Mouse (Mus musculus) thymus, adult 2 months (tissue): ENCODE results near the gene Ccdc85b. TPM values are rescaled to one million over a fixed set of nuclear protein-coding genes. Genes with fewer than 3 reads are reported as not detected.
"Not testable (repeated sequence)": the region's sequence is repeated elsewhere in the genome, so short reads cannot be mapped to it uniquely, and the experiment has no call there.

Experiments
- DNase-seq: peaks from one replicate; pipeline ENCODE4 v3.0.0; 2021
- H3K27ac ChIP-seq: fragments of 200-500 bp; 2 replicates; pipeline ENCODE4 v1.5.1; 2012; ENCODE audit warnings: low read length, control low read depth; ENCODE audit not compliant: control insufficient read depth, insufficient read depth
- H3K27me3 ChIP-seq: fragments of 200-500 bp; 2 replicates; pipeline ENCODE4 v1.6.1; 2012; ENCODE audit warnings: mild to moderate bottlenecking, low read length, moderate library complexity, mixed read lengths; ENCODE audit not compliant: control insufficient read depth, insufficient read depth
- H3K36me3 ChIP-seq: fragments of 200-500 bp; 2 replicates; pipeline ENCODE4 v1.6.1; 2012; ENCODE audit warnings: mild to moderate bottlenecking, low read length, moderate library complexity; ENCODE audit not compliant: control insufficient read depth, insufficient read depth
- H3K4me1 ChIP-seq: fragments of 200-500 bp; replicated peaks from 2 replicates; pipeline ENCODE4 v1.6.1; 2012; ENCODE audit warnings: low read length; ENCODE audit not compliant: control insufficient read depth, insufficient read depth
- H3K4me3 ChIP-seq: fragments of 200-500 bp; 2 replicates; pipeline ENCODE4 v1.5.1; 2012; ENCODE audit warnings: mild to moderate bottlenecking, low read length, control low read depth, moderate library complexity; ENCODE audit not compliant: control insufficient read depth, insufficient read depth
- CTCF ChIP-seq: fragments of 200-500 bp; IDR thresholded peaks from 2 replicates; pipeline ENCODE4 v1.5.1; 2012; ENCODE audit warnings: mild to moderate bottlenecking, control low read depth, low read length, moderate library complexity, borderline replicate concordance; ENCODE audit not compliant: control insufficient read depth, poor library complexity, insufficient read depth; ENCODE audit errors: extremely low read depth
- POLR2A ChIP-seq: fragments of 200-500 bp; IDR thresholded peaks from 2 replicates; pipeline ENCODE4 v1.6.1; 2012; ENCODE audit warnings: mild to moderate bottlenecking, low read length, control low read depth, moderate library complexity; ENCODE audit not compliant: control insufficient read depth, poor library complexity, insufficient read depth; ENCODE audit errors: extremely low read depth
- WGBS: fragments of 180-500 bp; shearing (Covaris S2); methylation state at CpG from one replicate; pipeline ENCODE4 v1.1.7; 2018; 5-methylcytosine and 5-hydroxymethylcytosine counted together
- polyA plus RNA-seq: library from polyadenylated mRNA; depleted of rRNA; stranded (reverse); fragments of >200 nt; gene quantifications from 2 replicates; pipeline ENCODE4 v1.2.3, GENCODE M21; 2012; rRNA removed

Gene Ccdc85b
- 8.1 and 8.2 TPM in 2 replicates for polyA plus RNA-seq

GRCm38 (mm10) chr19:5457746-5458442 is at the start of gene Ccdc85b:
Gene Ccdc85b (minus strand): TSS chr19:5457894.
- H3K4me3 ChIP-seq = peak within 1 kb of the TSS; percentile 67
- no peak for TF ChIP-seq POLR2A
- no peak for TF ChIP-seq CTCF
- H3K27me3 ChIP-seq = no peaks in the 10 kb centered on the region
- no peaks in the 10 kb centered on the region for H3K36me3 ChIP-seq
- 15% methylated on average over 14 of the region's 14 CpGs for WGBS
- no peak for DNase-seq
- H3K27ac ChIP-seq = peak within 1 kb of the TSS; percentile 29; the same call in 1 of the 2 replicates
- H3K4me1 ChIP-seq = peaks cover 25% of the 10 kb centered on the region

DNA sequence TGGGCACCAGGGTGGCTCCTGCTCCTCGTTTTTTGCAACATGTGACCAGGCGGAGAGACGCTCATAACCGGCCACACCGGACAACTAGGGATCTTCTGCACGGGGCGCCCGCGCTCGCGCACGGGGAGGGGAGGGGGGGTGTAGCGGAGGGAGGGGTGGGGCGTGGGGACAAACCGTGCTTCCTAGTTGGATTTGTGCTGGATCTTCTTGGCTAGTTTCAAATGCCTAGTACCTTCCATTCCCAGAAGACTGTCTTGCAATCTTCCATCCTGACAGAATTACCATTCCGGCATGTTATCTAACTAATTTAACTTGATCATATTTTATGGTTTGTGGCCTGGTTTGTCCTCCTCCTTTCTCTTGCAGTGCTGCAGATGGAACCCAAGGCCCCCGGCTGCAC is 46.0 kb upstream of the Ccdc85b start, which contains the start of gene 1700020D05Rik:
Gene 1700020D05Rik (minus strand): TSS at position 101 of the 400 bp plus-strand sequence.
- H3K4me1 ChIP-seq = no peaks in the 10 kb centered on the region
- no peak for DNase-seq
- TF ChIP-seq CTCF (no peak), POLR2A (no peak)
- no peak within 1 kb of the TSS for H3K27ac ChIP-seq
- no peaks in the 10 kb centered on the region for H3K36me3 ChIP-seq
- 95% methylated on average over 17 of the region's 17 CpGs for WGBS
- H3K4me3 ChIP-seq = no peak within 1 kb of the TSS
- H3K27me3 ChIP-seq = no peaks in the 10 kb centered on the region

- Histone ChIP-seq H3K27me3 (no peaks in the 10 kb centered on the region), H3K4me3 (no peak overlapping the region), H3K36me3 (peaks cover 27% of the 10 kb centered on the region), H3K27ac (no peak overlapping the region), H3K4me1 (no peaks in the 10 kb centered on the region)
- no peak for DNase-seq
- WGBS = 92% methylated on average over 2 of the region's 2 CpGs
- TF ChIP-seq CTCF = no peak
- TF ChIP-seq POLR2A = no peak
These were observed 42.7 kb upstream of the Ccdc85b start for GRCm38 (mm10) chr19:5500330-5500875.

GRCm38 (mm10) chr19:5496052-5496370 is 38.3 kb upstream of the Ccdc85b start:
- WGBS = 97% methylated on average over 16 of the region's 16 CpGs
- no peak overlapping the region for H3K4me3 ChIP-seq
- no peak for DNase-seq
- no peak overlapping the region for H3K27ac ChIP-seq
- no peaks in the 10 kb centered on the region for H3K27me3 ChIP-seq
- 0 out of 2 replicates have a peak, but pooled peaks cover 3% of the 10 kb centered on the region for H3K4me1 ChIP-seq
- no peak for TF ChIP-seq POLR2A
- no peak for TF ChIP-seq CTCF
- H3K36me3 ChIP-seq = peaks cover 51% of the 10 kb centered on the region

GRCm38 (mm10) chr19:5495353-5496051 is 37.8 kb upstream of the Ccdc85b start:
- Histone ChIP-seq H3K27ac (no peak overlapping the region), H3K4me3 (no peak overlapping the region), H3K4me1 (0 out of 2 replicates have a peak, but pooled peaks cover 3% of the 10 kb centered on the region), H3K27me3 (no peaks in the 10 kb centered on the region), H3K36me3 (peaks cover 51% of the 10 kb centered on the region)
- TF ChIP-seq POLR2A (no peak), CTCF (no peak)
- WGBS = 90% methylated on average over 12 of the region's 12 CpGs
- no peak for DNase-seq

DNA sequence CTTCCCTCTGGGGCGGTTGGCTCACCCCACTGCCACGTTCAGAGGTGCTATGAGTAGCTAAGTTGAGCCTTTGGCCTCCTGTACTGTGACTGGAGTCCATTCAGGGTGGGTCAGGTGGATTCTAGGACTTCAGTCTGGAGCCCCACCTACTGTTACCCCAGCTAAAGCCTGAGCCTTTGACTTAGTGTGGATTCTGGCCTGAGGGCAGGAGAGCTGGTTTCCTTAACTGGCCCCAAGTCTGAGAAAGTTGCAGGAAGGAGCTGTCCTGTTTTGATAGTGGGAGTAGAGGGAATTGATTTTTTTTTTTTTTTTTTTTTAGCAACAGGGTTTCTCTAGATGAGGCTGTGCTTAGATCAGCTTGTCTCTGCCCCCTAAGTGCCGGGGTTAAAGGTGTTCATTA is 36.6 kb upstream of the Ccdc85b start:
- no peak for DNase-seq
- TF ChIP-seq CTCF (no peak), POLR2A (no peak)
- Histone ChIP-seq H3K27ac (no peak overlapping the region), H3K27me3 (no peaks in the 10 kb centered on the region), H3K4me3 (no peak overlapping the region), H3K36me3 (peaks cover 51% of the 10 kb centered on the region), H3K4me1 (peaks cover 7% of the 10 kb centered on the region)
- WGBS = 94% methylated on average over 3 of the region's 3 CpGs

DNA sequence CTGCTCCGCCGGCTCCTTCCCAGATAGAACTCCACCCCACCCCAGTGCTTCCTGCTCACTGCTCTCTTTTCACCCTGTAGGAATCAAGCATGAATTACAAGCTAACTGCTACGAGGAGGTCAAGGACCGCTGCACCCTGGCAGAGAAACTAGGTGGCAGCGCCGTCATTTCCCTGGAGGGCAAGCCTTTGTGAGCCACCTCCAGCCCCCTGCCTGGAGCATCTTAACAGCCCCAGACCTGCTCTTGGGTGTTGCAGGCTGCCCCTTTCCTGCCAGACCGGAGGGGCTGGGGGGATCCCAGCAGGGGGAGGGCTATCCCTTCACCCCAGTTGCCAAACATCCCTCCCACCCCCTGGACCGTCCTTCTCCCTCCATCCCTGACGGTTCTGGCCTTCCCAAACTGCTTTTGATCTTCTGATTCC is 35.6 kb upstream of the Ccdc85b start:
- not testable (repeated sequence) for DNase-seq, H3K27ac ChIP-seq, H3K4me3 ChIP-seq, H3K27me3 ChIP-seq, H3K4me1 ChIP-seq
- WGBS = 87% methylated on average over 9 of the region's 9 CpGs
- H3K36me3 ChIP-seq = peaks cover 51% of the 10 kb centered on the region
